Mouse (Mus musculus): Measurements from ENCODE around the gene Celf3.

- no peak for TF ChIP-seq CTCF (IDR thresholded peaks at IDR 0.05; ENCODE audit: extremely low read depth, insufficient read depth, low read length)
- no peak for TF ChIP-seq POLR2A (IDR thresholded peaks at IDR 0.05; ENCODE audit: extremely low read depth, insufficient read depth, low read length)
Measured at GRCm38 (mm10) chr3:94473567-94474232, 4.4 kb upstream of the Celf3 start.

All from cortical plate, adult 2 months (tissue).